In the genomic region with DNA sequence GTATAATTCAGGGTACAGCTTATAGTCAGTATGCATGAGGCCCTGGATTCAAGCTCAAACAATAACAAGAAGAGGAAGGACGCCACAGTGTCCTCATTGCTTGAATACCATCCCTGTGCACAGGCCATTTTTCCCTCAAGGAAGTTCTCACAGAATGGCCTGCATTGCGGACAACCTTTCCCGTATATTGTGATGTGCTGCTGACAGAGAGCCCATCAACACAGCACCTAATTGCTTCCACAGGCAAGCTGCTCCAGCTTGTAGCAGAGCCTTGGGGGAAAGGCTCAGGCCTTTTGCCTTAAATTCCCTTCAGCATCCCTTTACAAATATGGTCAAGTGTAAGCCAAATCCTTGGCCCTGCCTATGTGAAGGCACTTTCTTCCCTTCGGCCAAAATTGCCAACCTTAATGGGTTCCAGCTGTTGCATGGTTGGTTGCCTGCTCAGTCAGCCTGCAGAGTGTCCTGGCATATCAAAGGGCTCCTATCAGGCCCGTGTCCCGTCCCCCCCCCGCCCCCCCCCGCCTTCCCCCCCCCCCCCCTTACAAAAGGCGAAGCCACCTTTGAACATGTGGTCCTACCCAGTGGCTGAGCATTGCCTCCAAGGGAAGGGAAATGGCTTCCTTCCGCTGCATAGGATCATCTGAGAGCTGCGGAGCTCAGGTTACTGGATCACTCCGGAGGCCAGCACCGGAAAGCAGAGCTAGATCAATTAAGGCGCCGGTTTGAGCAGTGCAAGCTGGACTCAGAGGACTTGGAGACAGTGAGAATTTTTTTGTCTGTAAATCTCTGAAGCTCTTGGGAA, we compare ENCODE assay signal across 12 mouse cellular contexts.
A peak's percentile ranks its signal among the peaks of the same experiment; 100 is the strongest.
DNase-seq lines count a peak whose midpoint lies in the region; ATAC-seq and TF ChIP-seq lines count a peak whose summit lies in the region.
"Had no signal": no experiment of that assay in that cellular context is flagged by ENCODE, and none has a peak within 500 bp of the region (broad histone marks: within the 10 kb centered on the region; RNA-seq: fewer than 3 reads in every experiment).

No protein-coding gene starts in this region.

- no peaks in the 10 kb centered on the region for H3K27me3 ChIP-seq in forebrain, embryonic 15.5 days

- no peaks in the 10 kb centered on the region for H3K9me3 ChIP-seq in forebrain, embryonic 15.5 days

- no peak for TF ChIP-seq CTCF in gastrocnemius, adult 2 months (IDR thresholded peaks at IDR 0.05)

- peak; percentile 30 for DNase-seq in gastrocnemius, adult 2 months
- no peak for DNase-seq in gastrocnemius, postnatal 25 days
- peak; percentile 13 for DNase-seq in urinary bladder, postnatal 14 days (ENCODE audit: low spot score)
- DNase-seq in urinary bladder, postnatal 25 days (ENCODE audit: low spot score) = no peak
- peak; percentile 24 to 53 for DNase-seq in kidney, postnatal 25 days
- no peak for DNase-seq in cerebellum, adult 18-20 months
- no peak for DNase-seq in left cerebral cortex, postnatal 4 days
- DNase-seq: adrenal gland, postnatal 25 days; B cell, adult 2 months; heart, postnatal 10 days had no signal

- no peaks in the 10 kb centered on the region for H3K36me3 ChIP-seq in forebrain, embryonic 15.5 days

- no peak overlapping the region for H3K4me2 ChIP-seq in forebrain, embryonic 15.5 days (replicated peaks)

- no peak overlapping the region for H3K27ac ChIP-seq in gastrocnemius, adult 2 months
- no peak overlapping the region for H3K27ac ChIP-seq in forebrain, embryonic 15.5 days (replicated peaks)
- H3K27ac ChIP-seq: macrophage had no signal

- H3K9ac ChIP-seq in forebrain, embryonic 15.5 days (replicated peaks) = no peak overlapping the region

- H3K4me1 ChIP-seq in forebrain, embryonic 15.5 days = no peaks in the 10 kb centered on the region

- no peak for ATAC-seq in forebrain, embryonic 15.5 days (replicated peaks)

- WGBS in forebrain, embryonic 15.5 days = 65% methylated on average over 13 of the region's 15 CpGs

- H3K4me3 ChIP-seq in gastrocnemius, adult 2 months = peak overlapping the region; percentile 19
- no peak overlapping the region for H3K4me3 ChIP-seq in forebrain, embryonic 15.5 days

- intact Hi-C loops in gastrocnemius, adult 2 months (cut with DNase I) = no loop called here
- intact Hi-C loops in left cerebral cortex, postnatal 4 days (cut with DNase I) = no loop called here

Comparison
In these comparisons a context has a peak if more than half of its experiments do, and no peak if none do; other contexts are left out.
1. DNase-seq: peak in gastrocnemius, adult 2 months (single experiment), urinary bladder, postnatal 14 days (single experiment) and kidney, postnatal 25 days (2 of 2); none in gastrocnemius, postnatal 25 days (single experiment), urinary bladder, postnatal 25 days (single experiment), cerebellum, adult 18-20 months (0 of 2) and left cerebral cortex, postnatal 4 days (single experiment).